Mouse (Mus musculus) neural tube, embryonic 13.5 days (tissue): ENCODE measurements at regions not wholly inside any gene's neighbourhood (a gene's known extent, or its start where the extent isn't known, plus 50 kb on each side); places are given as distances from the start of the nearest gene placed in this dataset.

Source experiments
- ATAC-seq: fragments of 200-750 bp; cut with Nextera tagmentation; 2 replicates; pipeline ENCODE4 v1.8.0; 2017; ENCODE audit warnings: low read depth, mild to moderate bottlenecking, moderate TSS enrichment, moderate library complexity
- H3K27ac ChIP-seq: fragments of 300-500 bp; sonication (generic); replicated peaks from 2 replicates; pipeline ENCODE4 v1.5.1; 2015; ENCODE audit warnings: moderate library complexity, mild to moderate bottlenecking, inconsistent platforms
- H3K27me3 ChIP-seq: fragments of 300-500 bp; sonication (generic); 2 replicates; pipeline ENCODE4 v1.6.1; 2015; ENCODE audit warnings: mild to moderate bottlenecking, inconsistent platforms
- H3K36me3 ChIP-seq: fragments of 300-500 bp; sonication (generic); 2 replicates; pipeline ENCODE4 v1.6.1; 2015; ENCODE audit warnings: mild to moderate bottlenecking, inconsistent platforms
- H3K4me1 ChIP-seq: fragments of 300-500 bp; sonication (generic); replicated peaks from 2 replicates; pipeline ENCODE4 v1.6.1; 2015; ENCODE audit warnings: inconsistent platforms
- H3K4me2 ChIP-seq: fragments of 300-500 bp; sonication (generic); 2 replicates; pipeline ENCODE4 v1.6.1; 2015; ENCODE audit warnings: inconsistent platforms, mild to moderate bottlenecking, moderate library complexity
- H3K4me3 ChIP-seq: fragments of 300-500 bp; sonication (generic); 2 replicates; pipeline ENCODE4 v1.5.1; 2015; ENCODE audit warnings: mild to moderate bottlenecking, inconsistent platforms
- H3K9ac ChIP-seq: fragments of 300-500 bp; sonication (generic); 2 replicates; pipeline ENCODE4 v1.6.1; 2015; ENCODE audit warnings: moderate library complexity, mild to moderate bottlenecking, inconsistent platforms
- H3K9me3 ChIP-seq: fragments of 300-500 bp; sonication (generic); 2 replicates; pipeline ENCODE4 v1.6.1; 2016; ENCODE audit warnings: inconsistent platforms
- WGBS: fragments of 180-500 bp; shearing (Covaris S2); methylation state at CpG from one replicate; pipeline ENCODE4 v1.1.7; 2015; 5-methylcytosine and 5-hydroxymethylcytosine counted together

DNA sequence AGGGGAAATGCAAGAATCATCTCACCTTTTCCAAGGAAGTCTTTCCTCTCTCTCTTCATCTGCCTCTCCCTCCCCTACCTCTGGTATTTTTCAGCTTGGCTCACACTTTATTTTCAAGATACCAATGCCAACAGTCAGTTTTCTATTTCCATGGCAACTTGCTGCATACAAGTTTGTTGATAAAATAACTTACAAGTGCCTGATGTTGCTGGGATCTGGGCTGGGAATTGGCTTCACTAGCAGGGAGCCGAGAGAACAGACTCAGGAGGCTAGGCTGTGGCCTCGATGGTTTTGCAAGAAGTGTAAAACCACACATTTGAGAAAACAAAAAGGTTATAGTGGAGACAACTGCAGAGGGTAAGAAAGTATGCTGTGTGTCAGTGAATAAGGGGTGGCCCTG, 94.6 kb upstream of the Kcnd3 start:
- Histone ChIP-seq H3K27ac (no peak overlapping the region), H3K4me1 (peaks cover 28% of the 10 kb centered on the region), H3K9ac (no peak overlapping the region), H3K4me2 (no peak overlapping the region), H3K36me3 (no peaks in the 10 kb centered on the region), H3K27me3 (no peaks in the 10 kb centered on the region), H3K4me3 (no peak overlapping the region), H3K9me3 (no peaks in the 10 kb centered on the region)
- ATAC-seq, result no peak
- WGBS, result 59% methylated on average over 2 of the region's 2 CpGs

DNA sequence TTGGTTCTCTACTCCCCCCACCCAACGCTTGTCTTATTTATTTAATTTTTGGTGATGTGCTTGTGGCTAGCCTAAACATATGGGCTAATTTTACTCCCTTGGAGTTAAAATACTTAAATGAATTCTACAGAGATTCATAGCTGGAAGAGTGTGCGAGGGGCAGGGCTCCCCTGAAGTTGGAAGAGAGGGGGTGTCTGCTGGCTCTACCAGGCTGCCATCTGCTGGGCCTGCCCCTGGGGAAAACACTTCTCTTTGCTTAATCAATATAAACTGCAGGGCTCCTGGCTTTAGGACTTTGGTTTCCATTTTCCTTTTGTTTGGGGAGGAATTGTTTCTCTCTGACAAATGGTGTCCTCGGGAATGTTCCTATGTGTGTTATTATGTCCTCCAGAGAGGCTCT, 92.5 kb upstream of the Kcnd3 start:
- H3K4me1 ChIP-seq, result peaks cover 23% of the 10 kb centered on the region
- peak; percentile 54 for ATAC-seq
- H3K4me3 ChIP-seq, result no peak overlapping the region
- no peaks in the 10 kb centered on the region for H3K27me3 ChIP-seq
- H3K9ac ChIP-seq, result no peak overlapping the region
- no peaks in the 10 kb centered on the region for H3K9me3 ChIP-seq
- H3K36me3 ChIP-seq, result no peaks in the 10 kb centered on the region
- no peak overlapping the region for H3K4me2 ChIP-seq
- WGBS, result 24% methylated on average over 3 of the region's 3 CpGs
- H3K27ac ChIP-seq, result peak overlapping the region; percentile 70

GRCm38 (mm10) chr3:105364685-105365084, 87.4 kb upstream of the Kcnd3 start:
- ATAC-seq, result no peak
- no peaks in the 10 kb centered on the region for H3K27me3 ChIP-seq
- no peak overlapping the region for H3K4me3 ChIP-seq
- 74% methylated on average over 5 of the region's 5 CpGs for WGBS
- H3K36me3 ChIP-seq, result no peaks in the 10 kb centered on the region
- H3K4me2 ChIP-seq, result no peak overlapping the region
- H3K4me1 ChIP-seq, result peaks cover 32% of the 10 kb centered on the region
- H3K9me3 ChIP-seq, result no peaks in the 10 kb centered on the region
- no peak overlapping the region for H3K9ac ChIP-seq
- H3K27ac ChIP-seq, result no peak overlapping the region

DNA sequence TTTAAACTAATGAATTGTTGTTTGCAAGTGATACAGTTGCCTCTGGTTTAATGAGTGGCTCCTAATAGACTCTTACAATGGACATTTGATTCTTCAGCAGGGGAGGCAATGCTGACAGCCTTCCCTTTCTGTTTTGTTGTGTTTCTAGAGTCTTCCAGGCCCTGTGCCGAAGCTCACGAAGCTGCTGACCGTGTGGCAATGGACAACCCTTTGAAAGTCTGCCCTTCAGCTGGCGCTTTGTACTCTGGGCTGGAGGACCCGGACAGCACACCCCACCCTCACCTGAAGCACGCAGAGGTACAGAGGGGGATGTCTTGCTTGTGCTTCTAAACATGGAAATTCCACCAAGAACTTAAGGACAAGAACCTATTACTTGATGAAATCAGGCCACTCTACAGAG, 85.3 kb upstream of the Kcnd3 start:
- H3K4me3 ChIP-seq, result no peak overlapping the region

GRCm38 (mm10) chr3:105367972-105368371, 84.2 kb upstream of the Kcnd3 start:
- H3K27me3 ChIP-seq, result no peaks in the 10 kb centered on the region
- no peak overlapping the region for H3K4me2 ChIP-seq
- 42% methylated on average over 8 of the region's 8 CpGs for WGBS
- no peak overlapping the region for H3K4me3 ChIP-seq
- H3K4me1 ChIP-seq, result peaks cover 44% of the 10 kb centered on the region
- H3K27ac ChIP-seq, result peak overlapping the region; percentile 74
- 0 out of 2 replicates have a peak, but pooled peaks have one; percentile 48 for ATAC-seq
- H3K9ac ChIP-seq, result no peak overlapping the region
- H3K36me3 ChIP-seq, result no peaks in the 10 kb centered on the region
- H3K9me3 ChIP-seq, result no peaks in the 10 kb centered on the region

More for the DNA sequence above, 85.3 kb upstream of the Kcnd3 start:
- no peak for ATAC-seq
- WGBS, result 86% methylated on average over 6 of the region's 6 CpGs
- Histone ChIP-seq H3K4me1 (peaks cover 34% of the 10 kb centered on the region), H3K36me3 (no peaks in the 10 kb centered on the region), H3K27me3 (no peaks in the 10 kb centered on the region), H3K27ac (no peak overlapping the region), H3K9me3 (no peaks in the 10 kb centered on the region), H3K9ac (no peak overlapping the region), H3K4me2 (no peak overlapping the region)

GRCm38 (mm10) chr3:105372371-105372828, 79.7 kb upstream of the Kcnd3 start:
- Histone ChIP-seq H3K4me2 (no peak overlapping the region), H3K9ac (no peak overlapping the region), H3K9me3 (no peaks in the 10 kb centered on the region), H3K4me1 (peaks cover 41% of the 10 kb centered on the region), H3K27ac (peak overlapping the region; percentile 52; the same call in 1 of the 2 replicates), H3K4me3 (no peak overlapping the region), H3K27me3 (no peaks in the 10 kb centered on the region), H3K36me3 (no peaks in the 10 kb centered on the region)
- peak; percentile 29; the same call in 1 of the 2 replicates for ATAC-seq
- WGBS, result 41% methylated on average over 6 of the region's 6 CpGs

- H3K27ac ChIP-seq, result no peak overlapping the region
- no peaks in the 10 kb centered on the region for H3K9me3 ChIP-seq
- ATAC-seq, result no peak
- no peak overlapping the region for H3K4me3 ChIP-seq
- 79% methylated on average over 1 of the region's 1 CpGs for WGBS
- H3K27me3 ChIP-seq, result no peaks in the 10 kb centered on the region
- no peaks in the 10 kb centered on the region for H3K36me3 ChIP-seq
- H3K9ac ChIP-seq, result no peak overlapping the region
- peaks cover 23% of the 10 kb centered on the region for H3K4me1 ChIP-seq
- H3K4me2 ChIP-seq, result no peak overlapping the region
These were observed 77.8 kb upstream of the Kcnd3 start for GRCm38 (mm10) chr3:105374306-105374705.

DNA sequence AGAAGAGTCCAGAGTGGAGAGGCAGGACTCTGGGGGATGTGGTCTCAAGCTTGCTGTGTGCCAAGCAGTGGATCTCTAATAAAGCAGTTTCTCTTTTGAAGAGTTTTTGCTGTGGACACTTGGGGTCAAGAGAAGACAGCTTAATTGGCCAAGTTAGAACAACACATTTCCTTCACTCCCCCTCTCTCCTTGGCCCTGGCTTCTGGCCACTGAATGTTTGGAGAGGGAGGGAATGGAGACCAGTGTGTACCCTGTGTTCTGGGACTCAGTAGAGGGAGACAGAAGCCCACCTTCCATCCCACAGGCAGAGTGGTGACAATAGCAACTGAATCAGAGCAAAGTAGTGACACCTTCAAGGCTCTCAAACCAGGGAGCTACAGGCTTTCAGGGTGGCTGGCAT, 77.3 kb upstream of the Kcnd3 start:
- Histone ChIP-seq H3K4me2 (no peak overlapping the region), H3K9ac (no peak overlapping the region), H3K27me3 (no peaks in the 10 kb centered on the region), H3K27ac (no peak overlapping the region), H3K36me3 (no peaks in the 10 kb centered on the region), H3K4me1 (peaks cover 18% of the 10 kb centered on the region), H3K9me3 (no peaks in the 10 kb centered on the region), H3K4me3 (no peak overlapping the region)
- no peak for ATAC-seq

GRCm38 (mm10) chr3:105375383-105375782, 76.7 kb upstream of the Kcnd3 start:
- H3K9ac ChIP-seq, result no peak overlapping the region
- no peak overlapping the region for H3K4me2 ChIP-seq
- no peaks in the 10 kb centered on the region for H3K36me3 ChIP-seq
- WGBS, result 80% methylated on average over 5 of the region's 5 CpGs
- no peaks in the 10 kb centered on the region for H3K27me3 ChIP-seq
- ATAC-seq, result no peak
- H3K4me1 ChIP-seq, result peaks cover 13% of the 10 kb centered on the region
- no peaks in the 10 kb centered on the region for H3K9me3 ChIP-seq
- H3K4me3 ChIP-seq, result no peak overlapping the region
- no peak overlapping the region for H3K27ac ChIP-seq

DNA sequence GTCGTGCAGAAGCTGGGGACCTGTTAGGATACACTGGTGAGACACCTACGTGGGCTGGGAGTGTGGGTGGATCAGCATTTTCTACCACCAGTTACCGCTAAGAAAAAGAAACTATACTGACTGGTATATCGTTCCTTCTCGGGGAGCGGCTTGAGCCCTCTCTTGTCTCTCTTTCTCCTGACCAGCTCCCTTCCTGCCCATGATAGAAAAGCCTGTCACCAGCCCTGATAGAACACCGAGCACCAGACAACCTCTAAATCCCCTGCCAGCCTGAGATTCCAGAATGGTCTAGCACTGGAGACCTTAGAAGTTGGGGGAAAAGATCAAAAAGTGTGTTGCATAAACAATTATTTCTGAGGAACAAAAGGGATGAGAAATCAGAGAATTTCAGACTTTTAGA, 76.3 kb upstream of the Kcnd3 start:
- H3K4me3 ChIP-seq, result no peak overlapping the region
- no peak overlapping the region for H3K27ac ChIP-seq
- no peak overlapping the region for H3K4me2 ChIP-seq
- ATAC-seq, result no peak
- H3K9me3 ChIP-seq, result no peaks in the 10 kb centered on the region
- no peak overlapping the region for H3K9ac ChIP-seq
- peaks cover 10% of the 10 kb centered on the region for H3K4me1 ChIP-seq
- no peaks in the 10 kb centered on the region for H3K27me3 ChIP-seq
- no peaks in the 10 kb centered on the region for H3K36me3 ChIP-seq
- WGBS, result 83% methylated on average over 7 of the region's 7 CpGs

DNA sequence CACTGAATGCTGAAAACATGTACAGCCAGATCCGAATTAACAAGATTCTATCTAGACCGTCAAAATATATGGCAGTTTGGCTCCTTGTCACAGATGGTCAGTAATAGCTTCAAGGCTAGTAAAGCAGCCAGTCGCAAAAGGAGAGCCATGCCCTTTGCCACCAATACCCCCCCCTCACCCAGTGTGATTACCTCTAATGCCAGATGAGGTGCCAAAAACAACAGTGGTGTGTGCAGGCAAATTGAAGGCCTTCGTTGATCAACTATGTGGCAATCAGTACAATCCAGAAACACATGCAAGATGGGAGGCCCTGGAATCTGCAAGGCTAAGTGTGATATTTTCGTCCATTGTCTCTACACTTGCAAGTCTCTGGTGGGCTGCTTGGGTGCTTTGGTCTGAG, 75.8 kb upstream of the Kcnd3 start:
- no peak for ATAC-seq
- Histone ChIP-seq H3K4me3 (no peak overlapping the region), H3K27ac (no peak overlapping the region), H3K9ac (no peak overlapping the region), H3K27me3 (no peaks in the 10 kb centered on the region), H3K4me2 (no peak overlapping the region), H3K36me3 (no peaks in the 10 kb centered on the region), H3K4me1 (peaks cover 10% of the 10 kb centered on the region), H3K9me3 (no peaks in the 10 kb centered on the region)
- 65% methylated on average over 5 of the region's 5 CpGs for WGBS

- H3K4me1 ChIP-seq, result no peaks in the 10 kb centered on the region
- H3K9ac ChIP-seq, result no peak overlapping the region
- H3K36me3 ChIP-seq, result no peaks in the 10 kb centered on the region
- no peak overlapping the region for H3K4me3 ChIP-seq
- H3K9me3 ChIP-seq, result no peaks in the 10 kb centered on the region
- H3K27me3 ChIP-seq, result no peaks in the 10 kb centered on the region
- no peak overlapping the region for H3K27ac ChIP-seq
- no peak overlapping the region for H3K4me2 ChIP-seq
- ATAC-seq, result no peak
- WGBS, result 84% methylated on average over 4 of the region's 4 CpGs
These were observed 71.3 kb upstream of the Kcnd3 start for GRCm38 (mm10) chr3:105380818-105381217.

- Histone ChIP-seq H3K27ac (no peak overlapping the region), H3K4me2 (no peak overlapping the region), H3K9me3 (no peaks in the 10 kb centered on the region), H3K27me3 (no peaks in the 10 kb centered on the region), H3K4me1 (no peaks in the 10 kb centered on the region), H3K36me3 (no peaks in the 10 kb centered on the region), H3K9ac (no peak overlapping the region), H3K4me3 (no peak overlapping the region)
- WGBS, result 62% methylated on average over 8 of the region's 8 CpGs
- ATAC-seq, result no peak
These were observed 59.3 kb upstream of the Kcnd3 start for GRCm38 (mm10) chr3:105392611-105393514.
